Mouse (Mus musculus) G1E (cell line): ENCODE results near the gene Olfr412. TPM values are rescaled to one million over a fixed set of nuclear protein-coding genes. Genes with fewer than 3 reads are reported as not detected.
A peak's percentile ranks its signal among the peaks of the same experiment; 100 is the strongest.

Experiments
- ATAC-seq: 2 replicates; pipeline ENCODE4 v1.8.0; 2016; ENCODE audit warnings: mild to moderate bottlenecking; ENCODE audit not compliant: insufficient number of reproducible peaks, poor library complexity, low FRiP score, severe bottlenecking; ENCODE audit errors: extremely low read depth
- DNase-seq: peaks from one replicate; pipeline ENCODE4 v3.0.0; 2012; ENCODE audit warnings: low spot score
- H3K27me3 ChIP-seq: 2 replicates; pipeline ENCODE4 v1.6.1; 2012; ENCODE audit warnings: mild to moderate bottlenecking, low read length, inconsistent platforms; ENCODE audit not compliant: insufficient read depth
- H3K36me3 ChIP-seq: replicated peaks from 2 replicates; pipeline ENCODE3; 2012; ENCODE audit warnings: mild to moderate bottlenecking, inconsistent platforms
- H3K4me1 ChIP-seq: 2 replicates; pipeline ENCODE4 v1.6.1; 2012; ENCODE audit warnings: low read depth, low read length, inconsistent platforms, mixed read lengths; ENCODE audit not compliant: insufficient read depth
- H3K4me3 ChIP-seq: 2 replicates; pipeline ENCODE4 v1.5.1; 2012; ENCODE audit warnings: low read depth, mild to moderate bottlenecking, inconsistent platforms, low read length, moderate library complexity, mixed read lengths
- H3K9me3 ChIP-seq: replicated peaks from 2 replicates; pipeline ENCODE4 v1.6.1; 2012; ENCODE audit warnings: inconsistent platforms
- CTCF ChIP-seq: IDR thresholded peaks from 2 replicates; pipeline ENCODE4 v1.5.1; 2012; ENCODE audit warnings: low read depth, low read length, inconsistent platforms, mixed read lengths
- GATA1 ChIP-seq: IDR thresholded peaks from 2 replicates; pipeline ENCODE4 v1.6.1; 2012; ENCODE audit warnings: borderline replicate concordance, low read length, inconsistent platforms, mixed read lengths
- GATA2 ChIP-seq: IDR thresholded peaks from 2 replicates; pipeline ENCODE4 v1.6.1; 2012; ENCODE audit warnings: low read depth, low read length, inconsistent platforms, borderline replicate concordance
- POLR2AphosphoS5 ChIP-seq: IDR thresholded peaks from 2 replicates; pipeline ENCODE4 v1.6.1; 2012; ENCODE audit warnings: low read depth, low read length, inconsistent platforms; ENCODE audit not compliant: insufficient replicate concordance
- TAL1 ChIP-seq: conservative IDR thresholded peaks from 2 replicates; pipeline ENCODE4 v1.6.1; 2012; ENCODE audit warnings: low read depth, low read length, inconsistent platforms, mixed read lengths
- polyA plus RNA-seq: library from polyadenylated mRNA; stranded (reverse); fragments of >175 nt; gene quantifications from 2 replicates; pipeline ENCODE4 v1.2.3, GENCODE M21; 2012
- total RNA-seq, 2 experiments: library from RNA; stranded (forward) in 1 of 2; stranded (reverse) in 1 of 2; fragments of 200-1000 nt in 1 of 2; fragments of >200 nt in 1 of 2; fragmentation: Nextera tagmentation in 1 of 2; gene quantifications; 2 replicates each; pipeline ENCODE4 v1.2.3; 2014 to 2017

The Olfr412 gene
- total and polyA plus RNA-seq, 3 experiments, result 0.22 TPM; not detected in 2

DNA sequence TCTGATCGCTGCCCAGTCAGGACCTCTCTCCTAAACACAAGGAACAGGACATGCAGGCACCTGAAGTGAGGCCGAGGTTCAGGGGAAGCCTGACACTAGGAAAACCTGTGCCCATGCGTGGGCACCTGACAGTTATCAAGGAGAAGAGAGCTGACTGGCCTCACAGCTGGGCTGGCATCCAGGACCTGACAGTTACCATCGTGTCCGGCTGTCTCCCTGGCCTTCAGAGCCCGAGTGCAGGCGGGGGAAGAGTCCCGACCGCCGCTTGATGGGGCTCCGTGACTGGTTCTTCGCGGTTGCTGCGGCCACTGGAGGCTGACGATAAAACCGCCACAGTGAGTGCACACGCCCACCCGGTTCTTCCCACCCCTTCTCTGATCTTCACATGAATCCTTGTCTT, 33.7 kb downstream of the Olfr412 start:
- Histone ChIP-seq H3K27me3 (no peaks in the 10 kb centered on the region), H3K9me3 (no peaks in the 10 kb centered on the region), H3K4me3 (no peak overlapping the region), H3K4me1 (no peaks in the 10 kb centered on the region), H3K36me3 (peaks cover 98% of the 10 kb centered on the region)
- no peak for ATAC-seq
- no peak for DNase-seq
- TF ChIP-seq GATA1 (no peak), CTCF (no peak), TAL1 (no peak), POLR2AphosphoS5 (no peak), GATA2 (no peak)

DNA sequence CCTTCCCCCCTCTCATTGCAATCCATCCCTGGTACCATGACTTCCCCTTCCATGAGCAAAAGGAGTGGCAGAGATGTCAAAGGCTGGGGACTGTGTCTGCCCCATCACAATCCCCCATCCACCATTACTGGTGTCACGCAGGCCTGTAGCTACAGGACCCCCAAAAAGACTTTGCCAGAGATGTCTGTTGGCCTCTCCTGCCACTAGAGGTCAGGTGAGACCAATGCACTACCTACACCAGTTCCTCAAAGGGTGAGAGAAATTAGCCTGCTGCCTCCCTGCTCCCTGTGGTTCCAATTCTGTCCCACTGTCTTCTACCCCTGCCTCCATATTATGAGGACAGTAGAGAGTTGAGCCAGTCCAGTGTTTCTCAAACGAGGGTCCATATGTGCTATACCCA, 40.3 kb downstream of the Olfr412 start:
- H3K36me3 ChIP-seq, result peaks cover 98% of the 10 kb centered on the region

DNA sequence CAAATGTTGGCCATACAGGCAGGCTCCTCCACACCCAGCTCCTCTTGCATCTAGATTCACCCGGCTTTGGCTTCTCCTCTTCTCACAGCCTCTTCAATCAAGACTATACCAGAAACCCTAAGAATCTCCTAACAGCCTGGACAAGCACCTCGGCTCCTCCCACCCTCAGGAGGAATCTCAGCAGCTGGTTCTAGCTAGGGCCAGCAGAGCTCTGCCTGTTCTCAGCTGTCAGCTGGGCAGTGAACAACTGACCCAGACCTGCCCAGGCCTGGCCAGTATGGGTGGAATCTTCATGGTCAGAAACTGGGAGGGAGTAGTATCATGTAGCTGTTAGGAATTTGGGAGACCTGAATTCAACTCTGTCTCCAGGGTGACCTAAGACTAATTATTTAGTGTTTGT, 42.3 kb downstream of the Olfr412 start:
- TF ChIP-seq POLR2AphosphoS5 (no peak), GATA2 (no peak), GATA1 (no peak), TAL1 (no peak), CTCF (no peak)
- no peaks in the 10 kb centered on the region; the same call in 1 of the 2 replicates for H3K4me1 ChIP-seq

More for the DNA sequence above, 40.3 kb downstream of the Olfr412 start:
- Histone ChIP-seq H3K4me1 (no peaks in the 10 kb centered on the region; the same call in 1 of the 2 replicates), H3K9me3 (no peaks in the 10 kb centered on the region), H3K4me3 (no peak overlapping the region), H3K27me3 (no peaks in the 10 kb centered on the region)
- DNase-seq (peak; percentile 34), ATAC-seq (no peak)
- TF ChIP-seq CTCF, result no peak
- TF ChIP-seq GATA1, result no peak
- no peak for TF ChIP-seq TAL1
- TF ChIP-seq GATA2, result no peak
- no peak for TF ChIP-seq POLR2AphosphoS5

DNA sequence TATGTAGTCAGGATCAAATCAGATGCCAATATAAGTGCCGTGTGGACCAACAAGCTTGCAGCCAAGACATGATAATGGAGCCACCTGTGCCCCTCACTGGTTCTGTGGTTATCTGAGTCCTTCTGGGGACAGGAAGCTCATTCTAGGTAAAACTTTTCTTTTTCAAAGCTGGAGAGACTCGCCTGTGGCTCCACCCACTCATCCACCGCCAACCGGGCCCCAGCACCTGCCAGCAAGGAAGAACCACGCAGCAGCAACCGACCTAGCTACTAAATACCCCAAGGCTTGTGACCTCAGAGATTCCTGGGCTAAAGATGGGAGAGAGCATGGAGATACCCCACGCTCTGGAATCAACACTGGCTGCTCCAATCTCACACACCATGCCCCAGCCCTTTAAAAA, 43.3 kb downstream of the Olfr412 start:
- Histone ChIP-seq H3K27me3 (no peaks in the 10 kb centered on the region), H3K9me3 (no peaks in the 10 kb centered on the region), H3K4me1 (no peaks in the 10 kb centered on the region; the same call in 1 of the 2 replicates), H3K36me3 (peaks cover 97% of the 10 kb centered on the region), H3K4me3 (no peak overlapping the region)
- ATAC-seq (no peak), DNase-seq (no peak)
- TF ChIP-seq POLR2AphosphoS5 (no peak), TAL1 (no peak), CTCF (no peak), GATA2 (no peak), GATA1 (no peak)

More for the DNA sequence above, 42.3 kb downstream of the Olfr412 start:
- Histone ChIP-seq H3K4me3 (no peak overlapping the region), H3K9me3 (no peaks in the 10 kb centered on the region), H3K27me3 (no peaks in the 10 kb centered on the region), H3K36me3 (peaks cover 97% of the 10 kb centered on the region)
- ATAC-seq (no peak), DNase-seq (no peak)

DNA sequence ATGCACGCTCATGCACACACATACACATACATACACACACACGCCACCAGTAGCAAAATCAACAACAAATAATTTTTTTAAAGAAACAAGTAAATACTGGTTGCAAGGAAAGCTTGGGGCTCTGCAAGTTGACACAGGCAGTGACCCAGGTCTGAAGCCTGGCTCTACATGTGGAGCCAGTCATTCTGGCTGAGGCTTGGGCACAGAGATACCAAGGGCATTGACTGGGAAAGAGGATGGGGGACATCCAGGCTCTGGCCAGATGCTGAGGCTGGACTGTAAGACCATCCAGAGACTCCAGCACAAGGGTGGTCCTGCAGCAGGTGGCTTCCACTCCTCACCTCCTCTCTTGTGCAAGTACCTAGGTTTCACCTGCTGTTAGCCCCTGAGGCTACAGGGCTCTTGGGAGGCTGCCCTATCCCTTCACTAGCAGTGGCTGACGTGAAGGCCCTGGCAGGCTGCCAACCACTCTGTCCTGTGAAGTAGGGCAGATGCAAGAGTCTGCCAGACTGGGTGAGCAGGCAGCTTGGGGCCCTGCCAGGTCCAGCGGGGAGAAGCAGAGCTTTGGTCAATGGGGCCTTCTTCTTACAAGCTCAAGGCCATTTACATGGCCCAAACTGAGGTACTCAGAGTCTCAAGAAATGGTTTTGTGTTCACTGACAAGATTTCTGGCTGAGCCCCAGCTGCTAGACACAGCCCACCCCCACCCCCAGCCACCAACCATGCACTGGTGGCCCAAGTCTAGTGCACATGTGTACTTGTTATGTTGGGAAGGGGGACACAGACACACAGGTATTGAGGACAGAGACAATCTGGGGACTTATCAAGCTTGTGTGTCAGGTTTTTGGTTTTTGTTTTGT, 46.9 kb downstream of the Olfr412 start:
- no peak for ATAC-seq
- no peaks in the 10 kb centered on the region for H3K27me3 ChIP-seq
- peaks cover 97% of the 10 kb centered on the region for H3K36me3 ChIP-seq
- DNase-seq, result peak; percentile 53
- peaks cover 5% of the 10 kb centered on the region for H3K4me1 ChIP-seq
- no peak overlapping the region for H3K4me3 ChIP-seq
- TF ChIP-seq CTCF (no peak), GATA2 (no peak), GATA1 (no peak), TAL1 (no peak), POLR2AphosphoS5 (no peak)
- no peaks in the 10 kb centered on the region for H3K9me3 ChIP-seq

DNA sequence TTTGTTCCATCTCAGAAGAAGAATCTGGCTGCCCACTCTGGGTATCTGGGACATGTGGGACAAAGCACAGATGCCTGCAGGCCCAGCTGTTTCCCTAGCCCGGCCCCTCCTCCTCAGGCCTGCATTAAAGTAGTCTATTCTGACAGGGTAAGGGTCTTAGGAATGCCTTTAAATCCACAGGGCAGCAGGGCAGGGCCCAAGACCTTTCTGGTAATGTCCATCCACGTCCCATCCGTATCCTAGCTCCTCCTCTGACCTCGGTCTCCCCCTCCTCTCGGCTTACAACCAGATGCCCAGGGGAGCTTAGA, 47.5 kb downstream of the Olfr412 start:
- no peak for ATAC-seq
- peaks cover 97% of the 10 kb centered on the region for H3K36me3 ChIP-seq

More for the DNA sequence above, 47.5 kb downstream of the Olfr412 start:
- DNase-seq, result no peak
- H3K9me3 ChIP-seq, result no peaks in the 10 kb centered on the region
- H3K27me3 ChIP-seq, result no peaks in the 10 kb centered on the region
- no peak for TF ChIP-seq GATA2
- TF ChIP-seq GATA1, result no peak
- no peak for TF ChIP-seq TAL1
- no peak for TF ChIP-seq CTCF
- TF ChIP-seq POLR2AphosphoS5, result no peak
- peaks cover 5% of the 10 kb centered on the region for H3K4me1 ChIP-seq
- H3K4me3 ChIP-seq, result no peak overlapping the region
